Mouse (Mus musculus) 416B (cell line): Measurements from ENCODE around the gene Ralgps2.

Experiments used
- DNase-seq: peaks from one replicate; pipeline ENCODE4 v3.0.0; 2011; ENCODE audit warnings: low read depth

Gene Ralgps2

GRCm38 (mm10) chr1:156769163-156769562, 170.3 kb downstream of the Ralgps2 start:
- no peak for DNase-seq

- DNase-seq: no peak
Observed at GRCm38 (mm10) chr1:156765311-156765710, 174.1 kb downstream of the Ralgps2 start.

GRCm38 (mm10) chr1:156764584-156764983, 174.8 kb downstream of the Ralgps2 start:
- no peak for DNase-seq

- no peak for DNase-seq
Observed at GRCm38 (mm10) chr1:156763280-156763679, 176.1 kb downstream of the Ralgps2 start.

- DNase-seq: no peak
Observed at GRCm38 (mm10) chr1:156761430-156761801, 178.0 kb downstream of the Ralgps2 start.

- DNase-seq: no peak
Observed at GRCm38 (mm10) chr1:156760549-156761429, 178.6 kb downstream of the Ralgps2 start.

- no peak for DNase-seq
Observed at GRCm38 (mm10) chr1:156758326-156758725, 181.1 kb downstream of the Ralgps2 start.

- DNase-seq: no peak
Observed at GRCm38 (mm10) chr1:156754608-156755413, 184.6 kb downstream of the Ralgps2 start.
